Mouse (Mus musculus) heart, embryonic 11.5 days (tissue): ENCODE results near the gene Gpha2. TPM values are rescaled to one million over a fixed set of nuclear protein-coding genes. Genes with fewer than 3 reads are reported as not detected.

Experiments
- ATAC-seq: fragments of 200-750 bp; cut with Nextera tagmentation; replicated peaks from 2 replicates; pipeline ENCODE4 v1.8.0; 2017; ENCODE audit warnings: moderate library complexity; ENCODE audit not compliant: insufficient number of reproducible peaks, low FRiP score, low TSS enrichment
- H3K27ac ChIP-seq: fragments of 300-500 bp; sonication (generic); 2 replicates; pipeline ENCODE4 v1.5.1; 2014; ENCODE audit warnings: mild to moderate bottlenecking, low read depth, low read length
- H3K27me3 ChIP-seq: fragments of 300-500 bp; sonication (generic); 2 replicates; pipeline ENCODE4 v1.6.1; 2014; ENCODE audit warnings: mild to moderate bottlenecking, low read length, mixed read lengths; ENCODE audit not compliant: control insufficient read depth, insufficient read depth
- H3K36me3 ChIP-seq: fragments of 300-500 bp; sonication (generic); 2 replicates; pipeline ENCODE4 v1.6.1; 2014; ENCODE audit warnings: mild to moderate bottlenecking, low read length, moderate library complexity, mixed read lengths; ENCODE audit not compliant: control insufficient read depth, insufficient read depth
- H3K4me1 ChIP-seq: fragments of 300-500 bp; sonication (generic); 2 replicates; pipeline ENCODE4 v1.6.1; 2014; ENCODE audit warnings: low read length; ENCODE audit not compliant: control insufficient read depth, insufficient read depth
- H3K4me2 ChIP-seq: fragments of 300-500 bp; sonication (generic); 2 replicates; pipeline ENCODE4 v1.6.1; 2014; ENCODE audit warnings: mild to moderate bottlenecking, moderate library complexity
- H3K4me3 ChIP-seq: fragments of 300-500 bp; sonication (generic); 2 replicates; pipeline ENCODE4 v1.5.1; 2014; ENCODE audit warnings: low read depth, low read length
- H3K9ac ChIP-seq: fragments of 300-500 bp; sonication (generic); 2 replicates; pipeline ENCODE4 v1.6.1; 2014; ENCODE audit warnings: mild to moderate bottlenecking, low read depth, low read length, moderate library complexity
- H3K9me3 ChIP-seq: fragments of 300-500 bp; sonication (generic); replicated peaks from 2 replicates; pipeline ENCODE4 v1.6.1; 2016; ENCODE audit warnings: low read length; ENCODE audit not compliant: control insufficient read depth
- WGBS: fragments of 180-500 bp; shearing (Covaris S2); extraction: QIAGEN DNeasy Blood & Tissue Kit; methylation state at CpG from one replicate; pipeline ENCODE4 v1.1.7; 2014; ENCODE audit not compliant: insufficient replicate concordance; 5-methylcytosine and 5-hydroxymethylcytosine counted together
- polyA plus RNA-seq: library from polyadenylated mRNA; unstranded; fragments of >200 nt; fragmentation: Nextera tagmentation; extraction: Ambion mirVana; gene quantifications from 2 replicates; pipeline ENCODE4 v1.2.1, GENCODE M21; 2014

The Gpha2 gene
- polyA plus RNA-seq, 1 experiment from 2014 or later: 0.29 TPM

DNA sequence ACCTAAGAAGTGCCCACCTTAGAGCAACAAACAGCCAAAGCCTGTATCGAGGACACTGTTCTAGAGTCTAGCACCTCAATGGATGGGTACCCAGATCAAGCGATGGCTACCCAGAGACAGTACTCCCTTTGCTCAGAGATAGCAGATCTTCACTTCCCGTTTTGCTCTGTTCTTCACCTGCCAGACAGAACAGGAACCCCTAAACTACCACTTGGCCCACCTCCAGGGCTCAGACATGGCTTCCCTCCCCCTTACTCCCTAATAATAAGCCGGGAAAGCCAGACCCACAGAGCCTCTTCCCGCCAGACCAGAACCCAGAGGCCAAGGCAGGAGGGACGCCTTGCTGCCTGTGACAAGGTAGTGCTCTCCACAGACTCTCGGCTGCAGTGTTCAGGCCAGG lies 10.7 kb downstream of the Gpha2 start:
- H3K36me3 ChIP-seq: no peaks in the 10 kb centered on the region
- H3K27ac ChIP-seq: no peak overlapping the region
- H3K9me3 ChIP-seq: no peaks in the 10 kb centered on the region
- H3K27me3 ChIP-seq: no peaks in the 10 kb centered on the region
- no peak overlapping the region for H3K4me3 ChIP-seq
- H3K4me2 ChIP-seq: no peak overlapping the region
- WGBS: 76% methylated on average over 7 of the region's 7 CpGs
- peaks cover 18% of the 10 kb centered on the region for H3K4me1 ChIP-seq
- no peak for ATAC-seq
- H3K9ac ChIP-seq: no peak overlapping the region

DNA sequence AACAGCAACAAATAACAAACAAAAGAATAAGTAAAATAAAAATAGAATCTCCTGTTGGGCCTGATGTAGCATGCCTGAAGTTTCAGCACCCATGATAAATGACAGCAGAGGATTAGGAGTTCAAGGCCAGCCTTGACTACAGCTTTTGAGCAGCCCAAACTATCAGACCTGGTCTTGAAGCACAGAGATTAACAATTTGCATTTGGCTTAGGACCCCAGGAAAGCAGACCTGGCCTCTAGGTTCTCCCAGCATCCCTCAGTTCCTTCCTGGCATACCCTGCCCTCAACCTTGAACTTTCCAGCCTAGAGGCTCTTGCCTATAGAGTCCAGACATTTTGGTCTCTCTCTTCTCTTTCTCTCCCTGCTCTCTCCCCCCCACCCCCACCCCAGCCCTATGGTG lies 12.6 kb downstream of the Gpha2 start:
- H3K27ac ChIP-seq: no peak overlapping the region
- no peak overlapping the region for H3K4me3 ChIP-seq
- peaks cover 22% of the 10 kb centered on the region for H3K4me1 ChIP-seq
- H3K36me3 ChIP-seq: no peaks in the 10 kb centered on the region
- no peaks in the 10 kb centered on the region for H3K27me3 ChIP-seq
- H3K4me2 ChIP-seq: no peak overlapping the region
- H3K9me3 ChIP-seq: no peaks in the 10 kb centered on the region
- no peak for ATAC-seq
- H3K9ac ChIP-seq: no peak overlapping the region

DNA sequence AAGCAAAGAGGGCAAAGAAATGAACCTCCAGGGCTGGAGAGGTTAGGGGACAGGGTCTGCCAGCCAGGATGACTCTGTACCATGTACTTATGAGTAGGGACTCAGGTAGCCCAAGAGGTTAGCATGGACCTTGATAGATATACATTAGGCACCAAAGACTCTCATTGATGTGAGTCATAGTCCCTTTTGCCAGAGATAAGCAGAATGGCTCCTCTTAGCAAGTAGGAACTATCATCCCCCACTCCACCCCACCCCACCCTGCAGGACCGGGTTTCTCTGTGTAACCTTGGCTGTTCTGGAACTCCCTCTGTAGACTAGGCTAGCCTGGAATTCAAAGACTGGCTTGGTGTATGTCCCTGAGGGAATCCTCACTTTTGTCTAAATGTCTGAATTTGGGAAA lies 14.0 kb downstream of the Gpha2 start:
- WGBS: 38% methylated on average over 1 of the region's 1 CpGs
- H3K4me2 ChIP-seq: peak overlapping the region; percentile 4; the same call in 1 of the 2 replicates
- no peaks in the 10 kb centered on the region for H3K27me3 ChIP-seq
- 0 out of 2 replicates have a peak overlapping the region, but pooled peaks have one; percentile 12 for H3K9ac ChIP-seq
- H3K9me3 ChIP-seq: no peaks in the 10 kb centered on the region
- H3K4me1 ChIP-seq: peaks cover 9% of the 10 kb centered on the region
- H3K36me3 ChIP-seq: peaks cover 4% of the 10 kb centered on the region
- H3K4me3 ChIP-seq: no peak overlapping the region
- 0 out of 2 replicates have a peak overlapping the region, but pooled peaks have one; percentile 2 for H3K27ac ChIP-seq
- ATAC-seq: no peak

DNA sequence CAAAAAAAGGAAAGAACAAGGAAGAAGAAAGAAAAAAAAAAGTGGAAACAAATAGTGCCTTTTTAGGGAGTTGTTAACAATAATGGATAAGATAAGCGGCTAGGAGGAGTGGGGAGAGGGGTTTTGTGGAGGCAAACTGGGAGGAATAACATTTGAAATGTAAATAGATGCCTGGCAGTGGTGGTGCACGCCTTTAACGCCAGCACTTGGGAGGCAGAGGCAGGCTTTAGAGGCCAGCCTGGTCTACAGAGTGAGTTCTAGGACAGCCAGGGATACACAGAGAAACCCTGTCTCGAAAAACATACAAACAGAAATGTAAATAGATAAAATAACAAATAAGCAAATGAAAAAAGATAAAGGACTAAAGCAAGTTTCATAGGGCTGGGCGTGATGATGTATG lies 14.5 kb downstream of the Gpha2 start:
- H3K4me3 ChIP-seq: no peak overlapping the region
- no peaks in the 10 kb centered on the region for H3K27me3 ChIP-seq
- peaks cover 8% of the 10 kb centered on the region for H3K4me1 ChIP-seq
- 25% methylated on average over 5 of the region's 5 CpGs for WGBS
- peak overlapping the region; percentile 2; the same call in 1 of the 2 replicates for H3K27ac ChIP-seq
- no peak for ATAC-seq
- H3K9me3 ChIP-seq: no peaks in the 10 kb centered on the region
- peak overlapping the region; percentile 4; the same call in 1 of the 2 replicates for H3K4me2 ChIP-seq
- peaks cover 4% of the 10 kb centered on the region for H3K36me3 ChIP-seq
- H3K9ac ChIP-seq: no peak overlapping the region

DNA sequence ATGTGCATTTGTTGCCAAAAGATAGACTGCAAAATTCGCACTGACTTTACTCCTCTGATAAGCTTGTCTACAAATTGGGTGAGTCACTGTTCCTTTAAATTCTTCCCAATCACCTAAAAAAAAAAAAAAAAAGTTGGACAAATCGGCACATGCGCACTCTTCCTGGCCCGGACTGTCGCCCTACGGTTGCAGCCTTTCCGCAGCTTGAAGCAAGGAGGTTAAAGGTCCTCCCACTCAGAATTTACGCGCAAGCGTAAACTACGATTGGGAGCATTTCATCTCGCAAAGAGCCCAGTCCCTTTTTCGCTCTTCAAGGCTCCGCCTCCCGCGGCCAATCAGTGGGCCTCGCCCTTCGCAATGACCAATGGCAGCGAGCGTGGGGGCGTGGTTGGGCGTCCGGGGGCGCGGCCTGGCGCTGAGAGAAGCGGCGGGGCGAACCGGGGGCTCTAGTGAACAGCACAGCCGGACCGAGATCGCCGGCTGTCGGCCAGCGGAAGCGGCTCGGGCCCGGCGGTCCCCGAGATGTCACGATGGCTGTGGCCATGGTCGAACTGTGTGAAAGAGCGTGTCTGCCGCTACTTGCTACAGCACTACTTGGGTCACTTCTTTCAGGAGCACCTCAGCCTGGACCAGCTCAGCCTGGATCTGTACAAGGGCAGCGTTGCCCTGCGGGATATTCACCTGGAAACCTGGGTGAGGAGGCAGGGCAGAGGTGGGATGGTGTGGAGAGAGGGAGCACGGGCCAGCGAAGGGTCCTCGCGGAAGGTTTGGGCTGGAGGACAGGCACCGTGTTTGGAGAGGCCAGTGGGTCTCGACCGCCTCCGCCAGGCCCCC lies 15.3 kb downstream of the Gpha2 start, which contains the start of gene Atg2a:
Gene Atg2a, plus strand, starts transcription at position 395 of the 834 bp plus-strand sequence.
- Histone ChIP-seq H3K36me3 (peaks cover 9% of the 10 kb centered on the region), H3K27me3 (no peaks in the 10 kb centered on the region), H3K9me3 (no peaks in the 10 kb centered on the region), H3K4me3 (peak within 1 kb of the TSS; percentile 64), H3K9ac (peak within 1 kb of the TSS; percentile 85), H3K4me1 (peaks cover 6% of the 10 kb centered on the region), H3K27ac (peak within 1 kb of the TSS; percentile 2; the same call in 1 of the 2 replicates), H3K4me2 (peak within 1 kb of the TSS; percentile 72)
- under 1% methylated on average over 55 of the region's 55 CpGs for WGBS
- ATAC-seq: peak; percentile 91

DNA sequence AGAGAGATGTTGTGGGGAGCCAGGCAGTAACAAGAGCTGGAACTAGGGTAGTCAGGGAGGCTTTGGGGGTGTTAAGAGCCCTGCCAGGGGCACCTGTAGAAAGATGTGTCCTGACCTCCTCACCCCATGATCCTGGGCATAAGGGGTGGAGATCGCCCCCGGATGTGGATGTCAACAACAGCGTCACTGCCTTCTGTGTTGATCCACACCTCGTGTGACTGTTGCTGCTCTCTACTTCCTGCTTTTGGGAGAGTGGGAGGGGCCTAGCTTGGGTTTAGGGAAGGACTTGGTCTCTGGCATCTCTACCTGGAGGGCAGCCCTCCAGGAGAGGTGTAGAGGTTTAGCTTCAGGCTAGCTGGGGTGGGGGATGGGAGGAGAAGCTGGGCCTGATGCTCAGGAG lies 16.1 kb downstream of the Gpha2 start:
- 0% methylated on average over 4 of the region's 4 CpGs for WGBS
- H3K9me3 ChIP-seq: no peaks in the 10 kb centered on the region
- H3K36me3 ChIP-seq: peaks cover 13% of the 10 kb centered on the region
- H3K4me3 ChIP-seq: peak overlapping the region; percentile 64
- no peak overlapping the region for H3K27ac ChIP-seq
- no peaks in the 10 kb centered on the region for H3K27me3 ChIP-seq
- H3K4me1 ChIP-seq: peaks cover 4% of the 10 kb centered on the region
- H3K9ac ChIP-seq: peak overlapping the region; percentile 85
- no peak for ATAC-seq
- H3K4me2 ChIP-seq: peak overlapping the region; percentile 72

DNA sequence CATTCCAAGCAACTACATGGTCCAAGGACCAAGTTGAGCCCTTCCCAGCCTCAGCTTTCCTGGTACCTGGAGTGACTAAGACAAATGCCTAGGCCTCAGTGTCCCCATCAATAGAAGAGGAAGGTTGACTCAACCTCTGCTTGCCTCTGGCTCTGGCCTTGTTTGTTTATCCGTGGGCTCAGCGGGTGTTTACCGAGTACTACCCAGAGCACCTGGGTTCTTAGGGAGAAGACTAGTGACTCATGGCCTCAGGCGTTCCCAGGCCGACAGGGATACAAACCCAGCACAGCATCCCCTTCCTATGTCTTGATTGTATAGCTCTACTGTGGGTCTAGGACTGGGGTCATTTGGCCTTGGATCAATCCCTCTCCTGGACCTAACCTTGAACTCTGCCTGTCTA lies 17.0 kb downstream of the Gpha2 start:
- no peak overlapping the region for H3K9ac ChIP-seq
- peaks cover 17% of the 10 kb centered on the region for H3K36me3 ChIP-seq
- no peak overlapping the region for H3K4me3 ChIP-seq
- no peak for ATAC-seq
- no peaks in the 10 kb centered on the region for H3K9me3 ChIP-seq
- H3K4me1 ChIP-seq: peaks cover 4% of the 10 kb centered on the region
- H3K4me2 ChIP-seq: no peak overlapping the region
- H3K27ac ChIP-seq: no peak overlapping the region
- no peaks in the 10 kb centered on the region for H3K27me3 ChIP-seq
- 77% methylated on average over 5 of the region's 5 CpGs for WGBS

DNA sequence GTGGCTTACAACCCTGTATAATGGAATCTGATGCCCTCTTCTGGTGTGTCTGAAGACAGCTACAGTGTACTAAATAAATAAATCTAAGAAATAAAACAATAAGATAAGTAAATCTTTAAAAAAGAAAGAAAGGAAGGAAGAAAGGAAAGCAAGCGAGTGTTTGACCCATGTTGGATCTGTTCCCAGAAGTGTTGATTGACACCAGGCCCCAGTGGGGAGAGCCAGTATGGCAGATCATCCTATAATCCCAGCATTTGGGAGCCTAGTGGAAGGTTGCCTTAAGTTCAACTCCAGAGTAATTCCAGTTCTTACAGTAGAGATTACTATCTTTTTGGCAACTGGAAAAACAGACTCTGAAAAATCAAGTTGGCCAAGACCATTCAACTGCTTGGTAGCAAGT lies 19.6 kb downstream of the Gpha2 start:
- Histone ChIP-seq H3K27me3 (no peaks in the 10 kb centered on the region), H3K4me3 (no peak overlapping the region), H3K9ac (no peak overlapping the region), H3K9me3 (no peaks in the 10 kb centered on the region), H3K4me2 (no peak overlapping the region), H3K27ac (no peak overlapping the region), H3K36me3 (peaks cover 17% of the 10 kb centered on the region), H3K4me1 (peaks cover 4% of the 10 kb centered on the region)
- WGBS: 80% methylated on average over 1 of the region's 1 CpGs
- ATAC-seq: no peak
